Mouse (Mus musculus) E14TG2a.4 (cell line): ENCODE data around the gene Lpcat4.

Experiments used
- CTCF ChIP-seq: conservative IDR thresholded peaks from 2 replicates; pipeline ENCODE4 v1.5.1; 2014; ENCODE audit warnings: low read length
- NANOG ChIP-seq: IDR thresholded peaks from 2 replicates; pipeline ENCODE4 v1.6.1; 2014; ENCODE audit warnings: borderline replicate concordance, low read length, mixed read lengths

GRCm38 (mm10) chr2:112266780-112267179 lies 27.5 kb downstream of the Lpcat4 start:
- no peak for TF ChIP-seq CTCF
- no peak for TF ChIP-seq NANOG
